Comparison of ENCODE assay signal across 16 mouse cellular contexts in genomic region chr6:134773292-134773893, GRCm38 (mm10). TPM values are rescaled to one million over a fixed set of nuclear protein-coding genes. Genes with fewer than 3 reads are reported as not detected.
A peak's percentile ranks its signal among the peaks of the same experiment; 100 is the strongest.
DNase-seq lines count a peak whose midpoint lies in the region; ATAC-seq lines count a peak whose summit lies in the region.
"Had no signal": no experiment of that assay in that cellular context is flagged by ENCODE, and none has a peak within 500 bp of the region (broad histone marks: within the 10 kb centered on the region; RNA-seq: fewer than 3 reads in every experiment).

No protein-coding gene starts in this region.

- no peaks in the 10 kb centered on the region for H3K27me3 ChIP-seq in heart, embryonic 10.5 days (ENCODE audit: insufficient read depth, poor library complexity, severe bottlenecking)
- no peaks in the 10 kb centered on the region for H3K27me3 ChIP-seq in heart, embryonic 16.5 days (ENCODE audit: control insufficient read depth, insufficient read depth, low read length)
- H3K27me3 ChIP-seq in intestine, embryonic 16.5 days (replicated peaks; ENCODE audit: control insufficient read depth, insufficient read depth, low read length), result no peaks in the 10 kb centered on the region
- H3K27me3 ChIP-seq in liver, embryonic 15.5 days, result no peaks in the 10 kb centered on the region
- H3K27me3 ChIP-seq: forebrain, embryonic 13.5 days; limb, embryonic 12.5 days; midbrain, embryonic 12.5 days had no signal

- H3K9me3 ChIP-seq in heart, embryonic 10.5 days, result no peaks in the 10 kb centered on the region
- H3K9me3 ChIP-seq in heart, embryonic 16.5 days (replicated peaks; ENCODE audit: control insufficient read depth, low read length), result no peaks in the 10 kb centered on the region
- no peaks in the 10 kb centered on the region for H3K9me3 ChIP-seq in intestine, embryonic 16.5 days (ENCODE audit: control insufficient read depth, low read length)
- no peaks in the 10 kb centered on the region for H3K9me3 ChIP-seq in liver, embryonic 15.5 days (replicated peaks)
- H3K9me3 ChIP-seq: forebrain, embryonic 13.5 days; limb, embryonic 12.5 days; midbrain, embryonic 12.5 days had no signal

- H3K4me1 ChIP-seq in heart, embryonic 10.5 days, result peaks cover 13% of the 10 kb centered on the region
- H3K4me1 ChIP-seq in heart, embryonic 16.5 days (ENCODE audit: control insufficient read depth, insufficient read depth, low read length), result peaks cover 21% of the 10 kb centered on the region
- H3K4me1 ChIP-seq in intestine, embryonic 16.5 days (ENCODE audit: control insufficient read depth, insufficient read depth, low read length), result peaks cover 11% of the 10 kb centered on the region
- H3K4me1 ChIP-seq in liver, embryonic 15.5 days (replicated peaks), result peaks cover 44% of the 10 kb centered on the region

- H3K4me3 ChIP-seq in heart, embryonic 10.5 days, result peak overlapping the region; percentile 8; the same call in 1 of the 2 replicates
- no peak overlapping the region for H3K4me3 ChIP-seq in heart, embryonic 16.5 days (ENCODE audit: low read length)
- H3K4me3 ChIP-seq in intestine, embryonic 16.5 days (ENCODE audit: low read length), result no peak overlapping the region
- no peak overlapping the region for H3K4me3 ChIP-seq in liver, embryonic 15.5 days (replicated peaks)
- H3K4me3 ChIP-seq: forebrain, embryonic 13.5 days; limb, embryonic 12.5 days; midbrain, embryonic 12.5 days had no signal

- H3K36me3 ChIP-seq in heart, embryonic 10.5 days, result no peaks in the 10 kb centered on the region
- no peaks in the 10 kb centered on the region for H3K36me3 ChIP-seq in heart, embryonic 16.5 days (ENCODE audit: control insufficient read depth, insufficient read depth)
- no peaks in the 10 kb centered on the region for H3K36me3 ChIP-seq in intestine, embryonic 16.5 days (ENCODE audit: control insufficient read depth, insufficient read depth, low read length)
- H3K36me3 ChIP-seq in liver, embryonic 15.5 days (replicated peaks), result no peaks in the 10 kb centered on the region
- H3K36me3 ChIP-seq: limb, embryonic 12.5 days; midbrain, embryonic 12.5 days had no signal

- WGBS in heart, embryonic 10.5 days, result 86% methylated on average over 1 of the region's 1 CpGs
- 92% methylated on average over 1 of the region's 1 CpGs for WGBS in heart, embryonic 16.5 days
- 95% methylated on average over 1 of the region's 1 CpGs for WGBS in intestine, embryonic 16.5 days
- WGBS in liver, embryonic 15.5 days (ENCODE audit: insufficient replicate concordance), result 76% methylated on average over 1 of the region's 1 CpGs

- no peak overlapping the region for H3K4me2 ChIP-seq in heart, embryonic 16.5 days (ENCODE audit: low read depth, low read length)
- no peak overlapping the region for H3K4me2 ChIP-seq in intestine, embryonic 16.5 days (ENCODE audit: low read depth, low read length)
- H3K4me2 ChIP-seq in liver, embryonic 15.5 days, result peak overlapping the region; percentile 29
- H3K4me2 ChIP-seq: forebrain, embryonic 13.5 days; hindbrain, embryonic 14.5 days; limb, embryonic 12.5 days; midbrain, embryonic 12.5 days had no signal

- DNase-seq in heart, embryonic 10.5 days (ENCODE audit: low spot score), result no peak
- no peak for DNase-seq in heart, postnatal 36 days
- no peak for DNase-seq in heart, adult 8-10 months (ENCODE audit: low spot score)
- no peak for DNase-seq in spleen, postnatal 36 days (ENCODE audit: low spot score in 2 of 2)
- DNase-seq: layer of hippocampus, postnatal 36 days; lung, adult 2 months; thymus, postnatal 14 days had no signal

- no peak overlapping the region for H3K9ac ChIP-seq in heart, embryonic 16.5 days (ENCODE audit: low read length)
- H3K9ac ChIP-seq in intestine, embryonic 16.5 days (ENCODE audit: low read depth, low read length), result no peak overlapping the region
- no peak overlapping the region for H3K9ac ChIP-seq in liver, embryonic 15.5 days
- H3K9ac ChIP-seq: forebrain, embryonic 13.5 days; hindbrain, embryonic 14.5 days; limb, embryonic 12.5 days; midbrain, embryonic 12.5 days had no signal

- intact Hi-C loops in heart, postnatal 36 days (cut with DNase I), result no loop called here

- peak overlapping the region; percentile 80; the same call in 1 of the 2 replicates for H3K27ac ChIP-seq in heart, embryonic 10.5 days
- peak overlapping the region; percentile 53 for H3K27ac ChIP-seq in heart, embryonic 16.5 days (ENCODE audit: low read length)
- H3K27ac ChIP-seq in intestine, embryonic 16.5 days (ENCODE audit: low read length), result no peak overlapping the region
- peak overlapping the region; percentile 64; the same call in 1 of the 2 replicates for H3K27ac ChIP-seq in liver, embryonic 15.5 days (replicated peaks)
- H3K27ac ChIP-seq: forebrain, embryonic 13.5 days; hindbrain, embryonic 14.5 days; limb, embryonic 12.5 days; midbrain, embryonic 12.5 days had no signal

- ATAC-seq in heart, embryonic 16.5 days (replicated peaks; ENCODE audit: extremely low read depth, insufficient read depth, low FRiP score), result no peak
- peak; percentile 57 for ATAC-seq in intestine, embryonic 16.5 days
- no peak for ATAC-seq in liver, embryonic 15.5 days (ENCODE audit: insufficient read depth)
- ATAC-seq: CD4-positive, CD25-positive, alpha-beta regulatory T cell, adult 4 months; inflammation-experienced regulatory T-cells, adult 6 months had no signal

RNA-seq across cellular contexts. Expression of gene Dusp16, which starts 19.0 kb away (rescaled TPM):
- 13.2 and 16.7 TPM in 2 replicates for polyA plus RNA-seq in heart, embryonic 10.5 days (2016; fragmentation: Nextera tagmentation; extraction: Ambion mirVana)
- total RNA-seq in heart, postnatal 36 days (2021), result 10 to 100 TPM; 22.2 to 25.6 TPM
- 14.9 and 15.3 TPM in 2 replicates for polyA plus RNA-seq in heart, embryonic 16.5 days (2015; fragmentation: Nextera tagmentation; extraction: Ambion mirVana)
- total RNA-seq in heart, adult 8-10 months (2022), result 10 to 100 TPM; 17.9 to 28.5 (median 22.5) TPM
- polyA plus RNA-seq in intestine, embryonic 16.5 days (2015; fragmentation: Nextera tagmentation; extraction: Ambion mirVana), result 11.1 and 11.9 TPM in 2 replicates
- 5.1 TPM in 2 replicates for polyA plus RNA-seq in liver, embryonic 15.5 days (2015; fragmentation: Nextera tagmentation; extraction: Ambion mirVana)

RNA-seq across cellular contexts. Expression of gene Crebl2, which starts 56.6 kb away (rescaled TPM):
- 1.00 and 1.0 TPM in 2 replicates for polyA plus RNA-seq in heart, embryonic 10.5 days (2016; fragmentation: Nextera tagmentation; extraction: Ambion mirVana)
- total RNA-seq in heart, postnatal 36 days (2021), result 10 to 100 TPM; 13.0 to 14.1 TPM
- 2.6 and 2.9 TPM in 2 replicates for polyA plus RNA-seq in heart, embryonic 16.5 days (2015; fragmentation: Nextera tagmentation; extraction: Ambion mirVana)
- 10 to 100 TPM; 14.6 to 20.1 (median 17.0) TPM for total RNA-seq in heart, adult 8-10 months (2022)
- 3.3 and 3.6 TPM in 2 replicates for polyA plus RNA-seq in intestine, embryonic 16.5 days (2015; fragmentation: Nextera tagmentation; extraction: Ambion mirVana)
- 2.1 and 2.4 TPM in 2 replicates for polyA plus RNA-seq in liver, embryonic 15.5 days (2015; fragmentation: Nextera tagmentation; extraction: Ambion mirVana)
